Mouse (Mus musculus) fibroblast of lung, adult 2 months (primary cell): ENCODE results near the gene Gtf3c4.

Source experiments
- DNase-seq: peaks from one replicate; pipeline ENCODE4 v3.0.0-alpha.2; 2011; ENCODE audit warnings: low read depth

Gene Gtf3c4

DNA sequence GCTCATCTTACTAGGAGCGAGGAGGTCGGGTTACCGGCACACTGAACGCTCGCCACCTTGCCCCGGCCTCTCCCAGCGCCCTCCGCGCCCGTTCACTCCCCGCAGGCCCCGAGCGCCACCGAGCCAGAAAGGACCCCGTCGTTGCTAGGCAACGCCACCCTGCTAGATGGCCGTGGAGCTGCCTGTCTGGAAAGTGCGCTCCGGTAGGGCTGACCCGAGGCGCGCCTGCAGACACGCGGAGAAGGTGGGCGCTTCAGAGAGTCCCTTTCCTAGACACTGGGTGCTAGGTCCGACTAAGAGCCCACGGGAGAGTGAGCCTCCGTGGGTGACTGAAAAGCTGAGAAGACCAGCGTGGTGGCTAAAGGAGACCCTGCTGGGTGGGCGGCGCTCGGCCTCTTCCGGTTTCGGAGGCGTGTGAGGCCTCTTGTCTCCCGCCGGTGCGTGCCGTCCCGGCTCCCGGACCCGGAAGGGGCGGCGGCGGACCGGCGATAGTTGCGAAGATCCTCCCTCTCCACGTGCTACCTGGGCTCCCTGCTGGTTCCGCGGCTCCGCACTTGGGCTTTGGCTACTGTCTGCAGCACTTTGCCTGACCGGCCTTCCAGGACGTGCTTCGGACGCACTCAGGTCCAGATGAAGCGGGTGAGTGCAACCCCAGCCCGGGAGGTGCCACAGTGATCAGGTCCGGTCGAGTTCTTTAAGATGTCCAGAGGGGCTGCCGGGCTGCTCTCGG, at the start of gene Gtf3c4, which contains the start of gene Ddx31:
TSS of gene Gtf3c4 (minus strand) at position 139 of the 730 bp plus-strand sequence.
TSS of gene Ddx31 (plus strand) at position 185 of the 730 bp plus-strand sequence.
- peak; percentile 61 for DNase-seq

DNA sequence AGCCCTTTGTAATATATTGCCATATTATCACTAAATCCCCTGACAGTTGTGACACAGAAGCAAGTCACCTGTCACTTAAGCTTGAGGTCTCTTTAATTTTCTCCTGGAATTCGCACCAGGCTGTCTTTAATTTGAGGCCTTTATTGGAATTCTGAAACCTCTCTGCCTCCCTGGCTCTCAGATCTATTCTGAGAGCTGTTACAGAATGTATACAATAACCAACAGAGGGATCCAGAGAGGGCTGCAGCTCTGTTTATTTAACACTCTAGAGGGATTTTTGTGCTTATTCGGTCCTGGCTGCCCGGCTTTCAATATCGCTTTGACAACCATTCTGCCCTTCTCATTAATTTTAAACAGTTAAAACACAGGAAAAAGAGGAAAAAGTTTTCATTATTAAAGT, 44.8 kb upstream of the Gtf3c4 start:
- no peak for DNase-seq

DNA sequence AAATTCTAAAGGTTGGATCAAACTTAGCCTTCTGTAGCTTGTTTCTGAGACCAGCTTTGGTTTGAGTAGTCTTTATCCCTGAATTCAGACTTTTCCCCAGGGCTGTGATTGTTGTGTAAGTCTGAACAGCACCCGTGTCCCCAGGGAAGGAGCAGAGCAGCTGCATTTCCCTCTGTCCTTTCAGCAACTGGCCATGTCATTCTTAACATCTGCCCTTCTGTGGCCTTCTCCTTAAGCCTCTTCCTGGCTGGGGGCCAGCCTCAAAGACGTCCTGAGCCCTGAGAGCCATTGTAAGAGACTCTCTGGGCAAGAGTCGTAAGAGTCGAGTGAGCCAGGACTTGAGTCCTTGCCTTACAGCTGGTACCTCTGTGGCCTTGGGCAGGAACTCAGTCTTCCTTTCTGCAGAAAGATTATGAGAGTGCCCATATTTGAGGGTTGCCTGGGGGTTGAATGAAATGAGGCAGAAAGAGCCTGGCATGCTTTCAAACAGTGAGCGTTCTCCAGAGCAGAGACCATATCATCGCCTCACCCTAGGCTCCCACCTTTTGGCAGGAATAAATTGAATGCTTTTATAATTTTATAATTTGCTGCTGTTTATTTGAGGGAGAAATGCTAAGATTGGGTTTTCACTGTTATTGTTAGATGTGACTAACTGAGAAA, 42.8 kb upstream of the Gtf3c4 start:
- no peak for DNase-seq

DNA sequence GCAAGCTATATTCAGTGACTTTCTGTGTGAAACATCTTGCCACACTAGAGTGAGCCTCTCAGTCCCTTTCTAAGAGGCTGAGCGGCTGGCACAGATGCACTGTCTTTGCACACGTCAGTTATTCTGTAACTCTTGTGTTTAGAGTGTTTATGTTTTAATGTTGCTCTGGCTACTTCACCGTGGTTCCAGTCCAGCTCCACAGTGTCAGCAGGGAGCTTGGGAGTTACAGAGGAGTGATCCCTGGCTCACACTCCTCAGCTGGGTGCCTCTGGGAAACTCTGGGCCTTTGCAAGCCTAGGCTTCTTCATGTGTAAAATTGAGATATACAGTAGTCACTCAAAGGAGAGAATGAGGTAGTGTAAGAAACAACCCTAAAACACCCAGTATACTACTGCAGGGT, 41.9 kb upstream of the Gtf3c4 start:
- DNase-seq: no peak

DNA sequence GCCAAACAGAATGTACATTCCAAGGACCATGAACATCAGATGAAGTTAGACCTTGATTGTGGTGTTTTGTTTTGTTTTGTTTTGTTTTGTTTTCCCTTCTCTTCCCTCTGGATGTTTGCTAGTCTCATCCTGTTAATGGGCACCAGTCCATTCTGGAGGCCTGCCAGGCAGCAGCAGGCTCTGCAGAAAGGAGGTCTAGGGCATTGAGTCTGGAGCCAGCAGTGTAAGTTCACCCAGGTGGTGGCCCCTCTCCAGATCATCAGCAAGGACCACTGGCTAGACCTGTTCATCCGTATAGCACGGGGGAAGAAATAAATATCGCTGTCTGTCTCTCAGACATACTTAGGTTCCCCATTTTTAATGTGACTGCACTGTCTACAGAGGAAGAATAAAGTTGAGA, 41.1 kb upstream of the Gtf3c4 start:
- DNase-seq: no peak

DNA sequence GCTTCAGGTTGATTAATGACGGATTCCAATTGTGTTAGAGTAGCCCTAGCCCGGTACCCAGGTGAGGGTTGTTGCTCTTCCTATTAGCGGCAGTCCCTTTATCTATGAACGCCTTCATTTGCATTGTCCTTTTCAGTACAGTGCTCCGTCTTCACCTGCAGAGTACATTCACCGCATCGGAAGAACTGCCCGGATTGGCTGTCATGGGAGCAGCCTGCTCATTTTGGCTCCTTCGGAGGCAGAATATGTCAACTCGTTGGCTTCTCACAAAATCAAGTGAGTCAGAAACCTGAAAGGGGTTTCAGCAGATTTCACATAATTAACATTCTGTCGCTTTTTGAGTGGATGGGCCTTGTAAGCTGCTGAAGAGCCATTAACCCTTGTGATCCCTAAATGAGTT, 35.4 kb upstream of the Gtf3c4 start:
- no peak for DNase-seq

DNA sequence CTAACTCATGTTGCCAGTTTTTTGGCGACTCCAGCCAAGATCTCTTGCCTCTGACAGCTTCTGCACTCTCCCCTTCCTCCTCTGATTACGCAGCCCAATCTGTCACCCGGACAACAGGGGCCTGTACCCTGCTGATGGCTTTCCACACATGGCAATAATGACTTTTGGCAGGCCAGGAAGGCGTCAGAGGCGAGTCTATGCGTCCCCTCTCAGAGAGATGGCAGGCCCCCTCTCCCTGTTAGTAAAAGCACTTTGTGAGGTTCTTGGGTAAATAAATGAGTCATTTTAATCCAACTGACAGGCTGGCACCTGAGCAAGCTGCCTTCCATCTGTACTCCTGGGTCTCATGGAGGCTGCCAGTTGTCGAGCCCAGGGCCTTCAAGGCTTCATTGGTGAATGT, 27.3 kb upstream of the Gtf3c4 start:
- no peak for DNase-seq

DNA sequence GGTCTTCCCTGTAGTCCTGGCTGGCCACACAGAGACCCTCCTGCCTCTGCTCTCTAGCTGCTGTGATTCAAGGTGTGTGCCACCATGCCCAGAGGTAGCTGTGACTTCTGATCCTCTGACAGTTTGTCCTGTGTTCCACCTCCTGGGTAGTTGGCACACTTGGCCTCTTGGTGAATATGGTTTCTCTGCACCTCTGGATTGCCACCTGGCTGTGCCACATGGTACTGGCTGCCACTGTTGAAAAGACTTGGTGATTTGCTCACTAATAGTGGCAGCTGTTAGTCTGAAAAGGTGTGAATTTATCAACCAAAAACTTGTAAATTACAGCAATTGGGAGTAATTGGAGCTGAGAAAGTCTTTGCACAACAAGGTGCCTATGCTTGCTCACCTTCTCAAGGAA, 23.7 kb upstream of the Gtf3c4 start:
- DNase-seq: no peak

DNA sequence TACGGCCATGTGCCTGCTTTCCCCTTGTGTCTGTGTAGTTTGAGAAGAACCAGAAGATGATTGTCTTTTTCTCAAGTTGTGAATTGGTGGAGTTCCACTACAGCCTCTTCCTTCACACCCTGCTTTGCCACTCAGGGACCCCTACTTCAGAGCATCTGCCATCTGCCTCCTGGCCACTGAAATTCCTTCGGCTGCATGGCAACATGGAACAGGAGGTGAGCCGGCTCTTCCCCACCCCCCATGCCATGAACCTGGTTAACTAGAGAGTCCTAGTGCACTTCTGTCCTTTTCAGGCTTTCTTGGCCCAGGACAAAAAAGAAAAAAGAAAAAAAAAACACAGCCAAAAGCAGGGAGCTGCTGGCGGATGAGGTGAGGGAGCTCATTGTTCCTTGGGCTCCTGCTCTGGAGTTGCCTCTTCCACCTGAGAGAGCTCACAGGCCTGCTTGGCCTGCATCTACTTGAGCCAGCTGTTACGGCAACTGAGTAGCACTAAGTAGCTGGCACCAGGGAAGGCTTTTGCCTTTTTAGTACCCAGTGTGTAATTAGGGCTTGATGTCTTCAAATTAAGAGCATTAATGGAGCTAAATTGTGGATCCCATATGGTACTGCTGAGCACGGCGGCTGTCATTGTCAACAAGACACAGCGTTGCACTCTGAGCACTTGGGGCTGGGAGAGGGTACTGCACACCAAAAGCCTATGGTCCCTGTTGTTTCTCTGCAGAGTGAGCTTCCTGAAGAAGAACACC, 20.7 kb upstream of the Gtf3c4 start:
- DNase-seq: no peak

DNA sequence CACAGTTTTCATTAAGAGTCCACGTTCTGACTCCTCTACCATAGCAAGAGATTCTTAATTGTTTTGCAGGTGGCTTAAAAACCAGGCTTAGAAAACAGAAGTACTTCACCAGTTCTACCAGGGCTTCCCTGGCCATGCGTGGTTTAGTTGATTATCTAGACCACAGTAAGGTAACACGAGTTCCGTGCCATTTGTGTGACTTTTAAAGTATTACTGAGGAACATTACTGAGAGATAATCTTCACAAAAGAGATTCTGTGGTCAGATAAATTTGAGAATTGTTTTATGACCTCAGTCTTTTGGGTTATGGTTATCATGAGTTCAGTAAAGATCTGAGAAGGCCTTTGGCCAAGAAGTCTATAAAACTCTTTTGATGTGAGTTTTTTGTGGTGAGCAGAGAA, 19.1 kb upstream of the Gtf3c4 start:
- DNase-seq: no peak

DNA sequence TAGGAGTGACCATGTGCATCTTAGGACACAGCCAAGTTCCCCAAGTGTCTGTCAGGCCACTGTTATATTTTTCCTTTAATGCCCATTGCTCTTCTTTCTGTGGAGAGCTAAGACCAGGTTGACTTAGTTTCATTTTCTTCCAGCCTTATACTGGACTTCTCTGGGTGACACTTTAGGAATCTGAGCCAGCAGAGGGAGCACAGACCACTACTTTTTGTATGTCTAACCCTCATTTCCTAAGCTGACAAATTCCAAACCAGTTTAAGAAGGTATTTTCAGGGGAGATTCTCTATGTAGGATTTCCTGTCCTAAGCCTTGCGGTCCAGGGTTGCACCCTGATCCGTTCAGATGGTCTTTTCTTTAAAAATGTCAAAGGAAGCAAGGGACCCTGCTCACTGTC, 15.6 kb upstream of the Gtf3c4 start:
- DNase-seq: no peak

DNA sequence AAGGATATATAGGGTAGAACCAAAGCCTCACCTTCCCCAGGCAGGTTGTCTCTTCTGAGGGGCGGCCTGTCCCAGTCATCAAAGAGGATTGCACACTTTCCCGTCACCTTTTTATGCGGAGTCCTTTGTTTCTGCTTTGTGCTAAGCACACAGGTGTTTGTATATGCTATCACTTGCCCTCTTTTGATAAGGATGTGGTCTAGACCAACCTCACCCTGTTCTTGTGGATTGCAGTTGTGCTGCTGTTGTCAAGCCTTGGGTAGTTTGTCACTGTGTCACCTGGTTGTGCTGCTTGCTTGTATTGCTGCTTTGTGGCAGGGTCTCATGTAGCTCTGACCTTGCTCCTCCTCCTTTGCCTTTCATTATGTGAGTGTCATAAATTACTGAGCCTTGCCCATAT, 12.4 kb upstream of the Gtf3c4 start:
- DNase-seq: no peak

DNA sequence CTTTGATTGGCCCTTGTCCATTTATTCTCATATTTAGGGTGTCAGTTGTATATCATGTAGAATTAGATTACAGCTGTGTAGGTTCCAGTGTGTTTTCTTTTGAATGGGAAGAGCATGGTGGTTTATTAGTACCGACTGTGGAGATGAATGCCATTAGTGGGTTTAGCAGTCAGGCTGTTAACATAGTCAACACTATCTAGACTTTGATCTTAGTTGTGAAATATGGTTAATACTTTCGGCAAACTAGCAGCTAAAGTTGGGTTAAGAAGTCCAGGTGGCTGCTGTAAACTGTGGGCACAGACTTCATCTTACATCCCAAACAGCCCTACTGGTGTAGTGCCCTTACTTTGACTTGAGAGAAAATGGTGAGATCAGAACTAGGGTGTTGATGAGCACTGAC, 8.7 kb upstream of the Gtf3c4 start:
- DNase-seq: no peak

DNA sequence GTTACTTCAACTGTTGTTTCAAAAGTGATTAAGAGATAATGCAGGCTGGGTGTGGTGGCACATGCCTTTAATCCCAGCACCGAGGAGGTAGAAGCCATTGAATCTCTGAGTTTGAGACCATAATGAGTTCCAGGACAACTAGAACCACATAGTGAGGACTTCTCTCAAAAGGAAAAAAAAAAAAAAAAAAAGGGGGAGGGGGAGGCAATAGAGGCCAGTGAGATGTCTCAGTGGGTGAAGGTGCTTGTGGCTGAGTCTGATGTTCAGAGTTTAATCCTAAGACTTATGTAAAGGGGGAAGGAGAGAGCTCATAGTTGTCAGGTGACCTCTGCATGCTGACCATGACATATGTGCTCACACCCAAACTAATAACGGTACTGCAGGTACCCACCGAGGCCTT, 1.9 kb upstream of the Gtf3c4 start:
- no peak for DNase-seq

DNA sequence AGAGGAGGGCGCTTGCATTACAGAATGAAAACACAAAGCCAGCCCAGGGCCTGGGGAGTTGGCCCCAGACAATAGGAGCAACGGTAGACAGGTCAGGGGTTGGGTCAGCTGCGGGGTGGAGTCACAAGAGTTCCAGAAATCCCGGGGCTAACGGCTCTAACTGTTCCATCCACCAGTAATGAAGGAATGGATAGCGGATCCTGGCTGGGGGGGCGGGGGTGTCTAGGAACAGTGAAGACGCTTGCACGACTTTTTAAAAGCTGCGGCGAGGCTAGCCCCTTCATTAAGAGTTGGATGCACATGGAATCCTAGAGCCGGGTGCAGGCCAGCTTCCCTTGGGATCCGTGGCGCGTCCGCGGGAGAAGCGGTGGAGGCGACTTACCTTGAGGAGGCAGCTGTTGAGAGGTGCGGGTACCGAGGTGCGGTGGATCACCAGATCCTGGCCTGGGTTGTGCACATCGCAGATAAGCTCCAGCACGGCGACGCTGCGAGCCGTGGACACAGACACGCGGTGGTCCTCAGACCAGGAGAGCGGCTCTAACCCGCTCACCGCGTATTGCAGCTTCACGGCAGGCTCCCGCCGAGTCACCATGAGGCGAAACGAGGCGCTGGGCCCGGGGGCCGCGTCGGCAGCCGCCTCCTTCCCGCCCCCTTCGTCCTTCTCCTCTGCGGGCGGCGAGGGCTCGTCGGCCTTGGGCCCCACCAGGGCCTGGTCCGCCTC, 499 bp downstream of the Gtf3c4 start:
- DNase-seq: no peak

DNA sequence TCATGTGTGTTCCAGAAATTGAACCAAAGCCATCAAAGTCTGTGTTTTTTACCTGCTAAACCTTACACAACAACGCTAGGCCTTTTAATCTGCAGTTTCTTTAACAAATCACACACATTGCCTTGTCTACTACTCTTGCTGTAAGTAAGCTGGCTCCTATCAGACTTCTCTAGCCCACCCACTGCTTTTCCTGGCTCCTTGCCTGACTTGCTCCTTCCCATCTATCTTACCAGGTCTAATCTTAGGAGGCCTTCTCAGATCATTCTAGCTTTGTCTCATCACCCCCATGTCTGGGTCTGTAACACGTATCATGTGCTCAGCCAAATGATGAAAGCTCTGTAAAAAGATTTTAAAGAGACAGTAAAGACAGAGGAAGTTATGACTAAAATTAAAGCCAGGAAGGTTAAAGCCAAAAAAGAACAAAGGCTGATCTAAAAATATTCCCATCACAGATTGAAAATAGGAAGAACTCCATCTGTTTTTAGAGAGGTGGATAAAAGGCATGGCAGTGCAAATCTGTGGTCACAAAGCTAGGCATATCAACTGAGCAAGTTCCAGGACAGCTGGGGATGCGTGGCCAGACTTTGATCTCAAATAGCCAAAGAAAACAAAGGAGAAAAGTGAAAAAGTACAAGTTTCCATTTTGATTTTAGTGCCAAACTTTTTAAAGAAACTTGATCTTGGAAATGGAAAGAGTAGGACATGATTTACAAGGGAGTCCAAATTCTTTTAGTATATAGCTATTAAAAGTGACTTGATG, 3.8 kb downstream of the Gtf3c4 start:
- DNase-seq: no peak

DNA sequence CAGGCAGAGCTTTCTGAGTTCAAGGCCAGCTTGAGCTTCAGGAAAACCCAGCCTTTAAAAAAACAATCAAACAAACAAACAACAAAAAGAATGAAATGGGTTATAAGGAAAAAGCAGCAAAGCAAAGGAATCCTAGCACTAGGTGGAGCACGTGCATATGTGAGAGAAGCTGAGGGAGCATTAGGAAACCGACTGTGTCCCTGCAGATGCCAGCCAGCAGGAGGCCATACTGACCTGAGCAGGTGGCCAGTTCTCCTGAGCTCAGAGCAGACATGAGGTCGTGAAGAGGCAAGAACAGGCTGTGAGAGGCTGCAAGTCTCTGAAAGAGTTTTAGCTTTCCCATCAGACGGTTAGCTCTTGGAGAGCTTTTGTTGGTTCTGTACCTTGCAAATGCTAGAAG, 10.9 kb downstream of the Gtf3c4 start:
- DNase-seq: no peak

DNA sequence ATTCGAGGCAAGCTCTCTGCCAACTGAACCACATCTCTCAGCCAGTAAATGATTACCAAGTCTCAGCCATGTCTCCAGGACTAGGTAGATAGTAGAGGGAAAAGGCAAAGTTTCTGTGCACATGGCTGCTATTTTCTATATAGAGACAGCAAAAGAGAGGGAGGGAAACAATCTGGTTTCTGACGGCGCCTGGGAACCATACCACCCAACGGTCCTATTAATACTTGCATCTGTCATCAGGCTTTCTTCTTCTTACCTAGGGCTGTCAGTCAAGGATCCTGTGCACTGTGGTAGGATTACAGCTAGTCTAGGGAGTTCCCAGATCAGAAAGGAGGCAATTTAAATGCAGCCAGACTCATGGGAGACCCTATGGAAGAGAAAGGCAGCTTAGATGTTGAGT, 21.3 kb downstream of the Gtf3c4 start:
- DNase-seq: no peak

DNA sequence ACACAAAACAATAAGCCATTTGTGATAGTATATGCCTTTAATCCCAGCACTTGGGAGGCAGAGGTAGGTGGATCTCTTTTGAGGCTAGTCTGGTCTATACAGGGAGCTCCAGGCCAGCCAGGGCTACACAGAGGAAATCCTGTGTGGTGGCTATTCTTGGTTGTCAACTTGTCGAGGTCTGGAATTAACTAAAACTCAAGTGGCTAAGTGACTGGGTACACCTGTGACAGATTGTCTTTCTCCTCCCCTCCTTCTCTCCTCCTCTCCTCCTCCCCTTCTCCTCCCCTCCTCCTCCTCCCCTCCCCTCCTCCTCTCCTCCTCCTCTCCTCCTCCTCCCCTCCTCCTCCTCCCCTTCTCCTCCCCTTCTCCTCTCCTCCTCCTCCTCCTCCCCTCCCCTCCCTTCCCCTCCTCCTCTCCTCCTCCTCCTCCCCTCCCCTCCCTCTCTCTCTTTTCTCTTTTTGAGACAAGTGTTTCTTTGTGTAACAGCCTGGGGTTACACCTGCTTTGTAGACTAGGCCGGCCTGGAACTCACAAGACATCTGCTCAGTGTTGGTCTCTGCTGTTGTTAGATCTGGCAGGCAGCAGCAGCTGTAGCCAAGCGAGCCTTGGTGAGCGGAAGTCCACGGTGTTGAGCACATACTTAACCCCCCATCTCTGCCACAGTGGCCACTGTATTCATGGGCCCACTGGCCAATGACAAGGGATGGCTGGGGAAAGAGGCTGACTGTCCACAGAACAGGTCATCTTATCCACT, 29.7 kb downstream of the Gtf3c4 start:
- no peak for DNase-seq

DNA sequence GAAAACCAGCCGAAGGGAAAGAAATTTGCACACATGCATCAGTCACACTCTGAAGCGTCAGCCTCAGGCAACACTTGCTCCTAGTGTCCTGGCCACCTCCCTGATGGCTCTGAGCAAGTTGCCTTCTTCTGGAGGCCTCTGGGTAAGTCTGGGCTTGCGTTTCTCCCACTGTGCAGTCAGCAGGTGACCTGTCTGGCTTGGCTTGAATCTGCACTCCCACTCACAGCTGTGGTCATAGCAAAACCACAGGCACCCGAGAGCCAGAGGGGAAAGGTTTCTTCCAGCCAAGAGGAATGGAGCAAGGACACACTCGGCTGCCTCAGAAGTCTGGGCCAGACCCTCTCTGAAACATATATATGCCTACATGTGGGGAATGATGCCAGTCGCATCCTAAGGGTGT, 31.3 kb downstream of the Gtf3c4 start:
- DNase-seq: peak; percentile 36

DNA sequence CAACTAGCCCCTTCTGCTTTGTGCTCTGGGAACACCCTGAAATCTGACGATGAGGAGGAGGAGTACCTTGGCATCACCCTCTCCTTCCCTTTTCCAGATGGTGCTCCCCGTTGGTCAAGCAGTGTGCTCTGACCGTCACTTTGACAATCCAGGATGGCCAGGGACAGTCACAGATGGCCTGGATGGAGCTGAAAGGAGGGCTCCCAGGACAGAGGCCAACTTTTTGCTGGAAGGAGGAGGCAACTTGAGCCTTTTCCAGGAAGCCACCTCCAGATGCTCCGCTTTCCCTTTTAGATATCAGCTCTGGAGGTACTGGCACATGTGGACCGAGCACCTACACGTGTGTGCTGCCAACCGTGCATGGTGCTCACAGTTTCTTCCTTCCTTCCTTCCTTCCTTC, 36.8 kb downstream of the Gtf3c4 start:
- DNase-seq: no peak
